Mouse (Mus musculus) cerebellum, adult 11-12 months (tissue): ENCODE measurements around the gene Nrgn.

Experiments used
- DNase-seq: peaks from one replicate; pipeline ENCODE4 v3.0.0; 2022

Nrgn gene

DNA sequence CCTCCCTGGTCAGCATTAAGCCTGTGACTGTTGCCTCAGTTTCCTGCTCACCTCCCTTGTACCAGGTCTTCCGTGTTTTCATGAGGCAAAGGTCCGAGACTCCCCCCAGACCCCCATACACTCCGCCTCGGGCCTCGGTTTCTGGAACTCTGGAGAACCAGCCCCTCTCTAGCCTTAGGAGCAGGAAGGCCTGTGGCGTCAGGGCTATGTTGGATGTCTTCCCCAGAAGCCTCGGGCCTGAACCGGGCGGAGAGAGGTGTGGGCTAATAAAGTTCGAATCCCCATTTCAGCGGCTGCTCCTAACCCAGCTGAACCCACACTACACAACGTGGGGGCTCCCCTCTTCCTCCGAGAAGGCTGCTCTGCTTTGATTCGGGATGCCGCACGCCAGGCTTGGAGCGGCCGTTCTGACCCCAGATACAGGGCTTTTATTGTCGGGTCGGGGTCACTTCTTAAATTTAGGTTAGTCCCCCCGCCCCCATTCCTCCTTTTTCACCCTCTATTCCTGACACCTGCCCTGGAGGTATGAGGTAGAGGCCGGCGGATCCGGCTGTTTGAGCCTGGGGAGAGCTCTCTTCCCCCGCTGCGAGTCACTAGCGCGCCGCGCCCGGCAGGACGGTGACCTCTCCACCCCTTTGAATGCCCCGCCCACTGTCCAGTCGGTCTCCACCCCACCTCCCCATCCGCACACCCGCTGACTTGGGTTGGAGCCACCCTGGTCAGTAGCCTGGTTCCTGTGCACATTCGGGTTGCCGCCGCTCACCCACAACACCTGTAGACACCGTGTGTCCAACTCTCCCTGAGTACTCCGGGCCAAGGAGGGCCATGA is 25.1 kb downstream of the Nrgn start, which contains the start of gene Esam:
Gene Esam (plus strand): TSS at position 683 of the 829 bp plus-strand sequence.
- peak; percentile 49 for DNase-seq

DNA sequence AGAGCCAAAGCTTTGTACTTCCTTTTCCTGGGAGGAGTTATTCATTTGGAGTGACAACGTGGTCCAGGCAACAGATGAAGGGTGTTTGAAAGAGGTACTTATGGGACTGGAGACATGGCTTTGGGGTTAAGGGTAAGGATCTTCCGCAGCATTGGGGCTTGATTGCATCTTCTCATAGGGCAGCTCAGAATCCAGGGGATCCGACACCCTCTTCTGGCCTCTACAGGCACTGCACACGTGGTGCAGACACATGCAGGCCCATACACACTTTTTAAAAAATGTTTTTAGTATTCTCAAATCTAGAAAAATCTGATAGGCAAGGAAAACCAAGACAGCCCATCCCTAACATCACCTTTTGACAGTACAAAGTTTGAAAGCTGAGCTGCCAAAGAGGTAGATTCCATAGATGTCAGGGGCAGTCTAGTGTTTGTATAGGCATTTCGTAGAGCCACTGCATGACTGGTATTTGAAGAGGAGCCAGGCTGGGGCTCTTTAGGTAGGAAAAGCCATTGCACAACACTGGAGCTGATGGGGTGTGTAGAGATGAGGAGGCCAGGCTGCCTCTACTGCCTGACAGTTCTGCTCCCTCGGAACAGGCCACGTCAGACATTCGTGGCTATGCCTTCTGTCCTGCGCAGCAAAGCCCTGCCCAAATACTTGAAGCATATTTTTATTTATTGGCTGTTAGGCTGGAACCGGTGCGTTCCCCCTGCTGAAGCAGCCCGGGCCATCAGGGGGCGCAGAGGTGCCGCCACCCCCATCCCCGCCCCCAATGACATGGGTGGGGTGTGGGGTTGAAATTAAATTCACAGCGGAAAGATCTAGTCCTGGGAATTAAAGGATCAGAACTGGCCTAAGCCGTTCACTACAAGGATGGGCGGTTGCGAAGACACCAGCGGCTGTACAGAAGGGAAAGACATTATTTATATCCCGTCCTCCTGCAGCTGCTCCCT is 26.0 kb downstream of the Nrgn start:
- no peak for DNase-seq

DNA sequence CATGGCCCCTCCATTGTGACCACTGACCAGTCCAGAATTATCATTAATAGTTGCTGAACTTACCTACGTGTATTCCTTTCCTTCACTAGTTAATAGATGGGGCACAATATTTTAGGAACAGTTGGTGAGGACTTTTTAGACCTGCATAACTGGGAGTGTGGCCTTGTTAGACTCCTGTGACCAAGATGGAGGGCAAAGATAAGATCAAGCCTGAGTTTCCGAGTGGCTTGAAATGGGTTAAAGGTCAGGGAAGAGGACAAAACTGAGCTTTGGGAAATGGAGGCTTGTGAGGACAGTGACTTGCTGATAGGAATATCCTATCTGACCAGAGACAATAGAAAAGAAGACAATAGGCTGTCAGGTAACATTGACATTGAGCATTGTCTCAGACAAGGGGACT is 27.2 kb downstream of the Nrgn start:
- DNase-seq = no peak

DNA sequence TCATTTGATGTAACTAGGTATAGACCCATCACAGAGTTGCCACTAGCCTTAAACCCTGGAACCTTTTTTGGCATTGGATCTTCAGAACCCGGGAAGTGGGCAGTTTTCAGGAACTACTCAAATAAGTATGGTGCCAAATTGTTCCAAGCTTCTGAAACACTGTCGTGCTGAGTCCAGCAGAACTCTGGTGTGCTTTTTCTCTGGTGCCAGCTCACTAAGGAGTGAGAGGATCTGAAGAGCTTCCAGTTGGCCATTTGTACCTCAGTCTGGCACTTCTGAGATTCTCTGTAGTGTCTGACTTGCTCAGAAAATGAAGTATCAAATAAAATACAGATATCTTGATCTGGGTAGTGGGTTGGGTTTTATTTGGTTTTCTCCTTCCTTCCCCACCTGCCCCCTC is 32.7 kb downstream of the Nrgn start:
- peak; percentile 44 for DNase-seq

DNA sequence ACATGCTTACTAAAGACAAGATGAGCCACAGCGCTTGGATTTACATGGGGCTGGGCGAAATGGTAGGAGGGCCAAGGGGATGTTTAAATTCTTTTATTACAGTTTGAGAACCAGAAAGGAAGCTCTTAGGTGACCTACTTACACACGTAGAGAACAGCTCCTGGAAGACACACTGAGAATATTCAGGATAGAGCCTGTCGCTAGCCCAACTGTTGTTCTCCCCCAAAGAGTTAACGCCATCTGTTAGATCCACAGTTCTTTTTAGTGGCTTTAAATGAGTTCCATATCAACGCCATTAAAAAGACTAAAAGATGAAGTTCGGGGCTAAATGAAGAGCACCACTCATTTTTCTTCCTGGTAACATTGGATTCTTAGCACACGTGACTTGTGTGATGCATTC is 33.7 kb downstream of the Nrgn start:
- DNase-seq = peak; percentile 38

DNA sequence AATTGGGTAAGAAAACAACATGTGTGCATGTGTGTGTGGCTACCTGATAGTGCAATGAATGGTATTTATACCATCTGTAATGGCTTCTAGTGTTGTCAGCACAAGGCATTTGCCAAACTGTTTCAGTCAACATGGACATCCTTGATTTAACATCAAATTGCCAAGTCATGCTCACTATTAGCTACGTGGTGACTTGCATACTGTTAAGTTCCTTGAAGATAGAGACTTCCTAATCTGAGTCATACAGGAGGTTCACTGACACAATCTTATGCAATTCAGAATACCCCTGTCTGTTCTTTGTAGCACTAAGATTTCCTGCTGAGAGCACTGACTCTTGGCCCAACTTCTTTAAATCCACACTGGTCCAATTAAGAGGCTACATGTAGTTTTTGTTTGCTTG is 35.2 kb downstream of the Nrgn start:
- DNase-seq = no peak

DNA sequence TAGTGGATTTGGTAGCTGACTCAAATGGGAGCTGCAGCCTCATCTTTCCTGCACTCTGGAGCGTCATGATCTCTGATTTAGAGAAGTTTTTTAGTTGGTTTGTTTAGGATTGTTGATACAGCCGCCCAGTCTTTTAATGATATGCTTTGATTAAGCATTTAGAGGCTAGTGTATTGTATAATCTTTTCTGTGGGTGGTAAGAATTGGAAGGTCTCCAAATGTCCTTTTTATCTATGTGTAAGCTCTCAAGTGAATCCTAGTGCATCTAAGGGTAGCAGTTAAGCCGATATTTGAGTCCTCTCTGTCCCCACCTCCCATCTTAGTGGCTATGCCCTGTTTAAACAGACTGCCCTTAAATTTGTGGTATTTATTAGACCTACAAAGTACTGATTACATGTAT is 38.2 kb downstream of the Nrgn start:
- DNase-seq = no peak

DNA sequence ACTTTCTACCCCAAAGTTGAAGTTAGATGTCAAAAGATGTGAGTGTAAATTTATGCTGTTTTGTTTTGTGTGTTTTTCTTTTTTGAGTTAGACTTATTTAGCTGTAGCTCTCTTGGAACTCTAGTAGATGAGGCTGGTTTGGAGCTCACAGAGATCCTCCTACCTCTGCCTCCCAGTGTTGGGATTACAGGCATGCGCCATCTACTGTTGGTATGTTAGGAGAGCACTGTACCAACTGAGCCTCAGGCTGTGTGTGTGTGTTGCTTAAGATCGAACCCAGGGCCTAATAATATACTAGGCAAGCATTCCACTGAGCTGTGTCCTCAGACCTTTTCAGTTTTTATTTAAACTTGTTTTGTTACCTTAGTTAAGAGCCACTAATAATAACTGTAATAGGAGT is 40.6 kb downstream of the Nrgn start:
- no peak for DNase-seq

DNA sequence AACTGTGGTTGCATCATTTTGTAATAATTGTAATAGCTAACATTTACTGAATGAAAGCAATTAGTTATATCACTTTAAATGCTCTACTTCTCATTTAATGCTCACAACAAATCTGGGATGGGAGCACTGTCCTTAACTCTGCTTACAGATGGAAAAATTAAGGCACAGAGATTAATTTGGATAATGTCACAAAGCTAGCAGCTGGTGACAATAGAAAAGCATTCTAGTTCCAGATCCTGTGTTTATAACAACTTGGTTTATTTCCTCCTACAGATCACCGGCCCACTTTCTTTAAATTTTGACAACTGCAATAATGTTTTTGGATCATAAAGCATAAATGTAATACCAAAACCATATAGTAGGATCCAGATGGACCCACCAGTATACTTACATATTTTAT is 46.7 kb downstream of the Nrgn start:
- DNase-seq = no peak

DNA sequence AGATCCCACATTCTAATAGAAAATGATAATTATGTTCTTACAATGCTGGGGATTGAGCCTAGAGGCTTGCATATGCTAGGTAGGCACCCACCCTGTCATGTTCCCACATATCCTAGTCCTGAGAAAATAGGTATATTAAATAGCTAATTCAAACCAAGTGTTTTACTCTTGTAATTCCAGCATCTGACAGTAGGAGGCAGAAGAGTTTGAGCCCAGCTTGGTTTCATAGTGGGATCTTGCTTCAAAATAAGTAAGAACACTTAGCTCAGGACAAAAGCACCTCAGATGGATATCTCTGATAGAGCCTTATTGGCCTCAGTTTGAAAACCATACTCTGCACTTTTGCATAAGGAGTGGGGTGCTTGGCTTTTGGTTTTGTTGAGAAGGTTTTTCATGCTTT is 48.4 kb downstream of the Nrgn start:
- DNase-seq = no peak

DNA sequence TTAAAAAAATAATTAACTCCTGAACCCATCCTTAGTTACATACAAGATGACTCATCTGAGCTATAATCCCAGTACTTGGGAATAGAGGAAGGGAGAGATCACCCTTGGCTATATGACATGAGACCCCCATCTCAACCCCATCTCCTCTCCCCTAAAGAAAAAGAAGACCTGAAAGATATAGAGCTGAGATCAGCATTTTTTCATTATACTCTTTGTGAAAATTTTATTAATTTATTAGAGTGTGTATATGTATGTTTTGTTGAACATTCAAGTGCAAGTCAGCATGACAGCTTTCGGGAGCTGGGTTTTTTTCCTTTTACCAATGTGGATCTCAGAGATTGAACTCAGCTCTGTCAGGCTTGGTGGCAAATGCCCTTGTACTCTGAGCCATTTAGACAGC is 51.5 kb downstream of the Nrgn start:
- no peak for DNase-seq

DNA sequence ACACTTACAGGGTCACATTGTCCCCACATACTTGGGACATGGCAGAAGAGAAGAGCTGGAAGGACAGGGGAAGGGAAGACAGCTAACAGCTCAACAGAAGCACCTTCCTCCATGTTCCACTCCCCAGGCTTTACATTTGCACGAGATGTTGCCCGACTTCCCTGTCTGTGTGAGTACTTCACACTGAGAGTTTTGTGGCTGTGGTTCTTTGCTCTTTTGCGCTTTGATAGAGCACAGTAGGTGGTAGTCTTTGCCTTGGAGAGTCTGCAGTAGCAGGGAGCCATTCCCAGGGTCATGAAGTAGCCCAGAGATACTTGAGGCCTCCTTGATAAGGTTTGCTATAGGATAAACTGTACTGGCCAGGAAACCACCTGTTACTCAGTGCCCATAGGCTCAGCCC is 52.5 kb downstream of the Nrgn start:
- DNase-seq = no peak

DNA sequence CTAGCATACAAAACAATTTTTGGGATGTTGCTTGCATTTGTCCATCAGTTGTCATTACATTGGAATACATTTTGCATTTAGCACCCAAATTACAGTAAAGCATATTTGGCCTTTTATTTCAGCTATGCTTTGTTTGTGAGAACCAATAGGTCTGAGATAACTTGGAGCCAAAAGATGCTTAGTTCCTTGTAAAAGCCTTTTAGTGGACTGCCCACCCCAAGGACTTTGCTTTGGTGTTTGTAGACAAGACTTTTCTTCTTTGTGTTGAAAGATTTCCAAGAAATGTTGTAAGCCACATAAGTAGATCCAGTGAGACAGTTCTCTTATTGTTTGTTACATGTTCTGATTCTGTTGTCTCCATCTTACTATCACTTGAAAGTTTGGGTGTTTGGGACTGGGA is 56.4 kb downstream of the Nrgn start:
- no peak for DNase-seq

DNA sequence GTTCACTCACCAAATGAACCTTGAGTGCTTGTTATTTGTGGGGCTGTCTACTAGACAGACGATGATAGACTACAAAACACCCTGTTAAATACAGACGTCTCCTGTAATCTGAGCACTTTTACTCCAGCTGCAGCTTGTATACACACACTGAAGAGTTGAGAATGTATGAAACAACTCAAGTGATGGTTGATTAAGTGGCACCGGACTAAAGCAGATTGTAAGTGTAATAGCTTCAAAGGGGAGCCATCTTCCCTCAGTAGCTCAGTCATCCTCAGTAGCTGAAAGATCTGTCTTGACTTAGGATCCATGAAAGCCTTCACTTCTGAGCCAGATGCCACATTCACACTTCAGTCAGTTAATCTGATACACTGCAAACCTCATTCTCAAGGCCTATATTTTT is 56.9 kb downstream of the Nrgn start:
- DNase-seq = no peak
